Comparison of ENCODE assay signal across 12 mouse cellular contexts in the genomic region with DNA sequence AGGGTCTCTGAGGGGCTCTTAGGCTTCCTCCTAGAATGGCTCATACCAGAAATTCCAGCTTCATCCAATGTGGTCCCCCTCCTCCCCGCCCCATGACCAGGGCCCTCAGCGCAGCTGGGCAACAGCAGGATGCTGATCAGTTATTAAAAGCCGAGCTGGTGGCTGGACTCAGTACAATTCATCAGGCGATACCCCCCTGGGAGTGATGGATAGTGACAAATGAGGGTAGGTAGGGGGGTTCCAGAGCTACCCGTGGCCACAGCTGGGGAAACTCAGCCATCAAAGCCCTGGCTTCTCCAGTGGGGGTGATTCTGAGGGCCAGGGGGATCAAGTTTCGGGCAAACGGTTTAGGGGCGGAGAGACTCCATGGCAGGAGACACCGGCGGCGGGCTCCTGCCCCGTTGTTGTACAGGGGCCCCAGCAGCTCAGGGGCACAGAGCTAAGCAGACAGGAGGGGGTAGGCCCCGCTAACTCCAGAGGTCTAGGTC. TPM values are rescaled to one million over a fixed set of nuclear protein-coding genes. Genes with fewer than 3 reads are reported as not detected.
DNase-seq lines count a peak whose midpoint lies in the region; ATAC-seq and TF ChIP-seq lines count a peak whose summit lies in the region.
"Had no signal": no experiment of that assay in that cellular context is flagged by ENCODE, and none has a peak within 500 bp of the region (broad histone marks: within the 10 kb centered on the region; RNA-seq: fewer than 3 reads in every experiment).

No protein-coding gene starts in this region.

- H3K27ac ChIP-seq in hindbrain, embryonic 11.5 days (ENCODE audit: low read depth, low read length): no peak overlapping the region
- H3K27ac ChIP-seq in hindbrain, embryonic 14.5 days: no peak overlapping the region
- no peak overlapping the region for H3K27ac ChIP-seq in ES-E14 (ENCODE audit: insufficient read depth, low read depth, low read length, poor library complexity, severe bottlenecking)
- peak overlapping the region; percentile 68 for H3K27ac ChIP-seq in embryonic facial prominence, embryonic 11.5 days (replicated peaks; ENCODE audit: low read depth, low read length)

- intact Hi-C loops in gastrocnemius, postnatal 36 days (cut with DNase I): no loop called here

- H3K27me3 ChIP-seq in hindbrain, embryonic 11.5 days (ENCODE audit: control insufficient read depth, insufficient read depth, low read length): peaks cover 32% of the 10 kb centered on the region
- H3K27me3 ChIP-seq in hindbrain, embryonic 14.5 days (ENCODE audit: control insufficient read depth, insufficient read depth, low read length): peaks cover 19% of the 10 kb centered on the region
- H3K27me3 ChIP-seq in embryonic facial prominence, embryonic 11.5 days (ENCODE audit: control insufficient read depth, insufficient read depth, low read length): no peaks in the 10 kb centered on the region

- H3K36me3 ChIP-seq in hindbrain, embryonic 11.5 days (ENCODE audit: control insufficient read depth, insufficient read depth, low read length): no peaks in the 10 kb centered on the region
- no peaks in the 10 kb centered on the region for H3K36me3 ChIP-seq in hindbrain, embryonic 14.5 days (replicated peaks; ENCODE audit: control insufficient read depth, insufficient read depth)
- no peaks in the 10 kb centered on the region for H3K36me3 ChIP-seq in ES-E14 (ENCODE audit: control insufficient read depth, insufficient read depth, low read length, poor library complexity, severe bottlenecking)
- H3K36me3 ChIP-seq in embryonic facial prominence, embryonic 11.5 days (replicated peaks; ENCODE audit: control insufficient read depth, insufficient read depth, low read depth, low read length): no peaks in the 10 kb centered on the region

- H3K4me1 ChIP-seq in hindbrain, embryonic 11.5 days (replicated peaks; ENCODE audit: control insufficient read depth, insufficient read depth, low read length): peaks cover 12% of the 10 kb centered on the region
- H3K4me1 ChIP-seq in hindbrain, embryonic 14.5 days (replicated peaks; ENCODE audit: control insufficient read depth, insufficient read depth, low read length): peaks cover 13% of the 10 kb centered on the region
- peaks cover 0 to 15% of the 10 kb centered on the region in 2 experiments; a peak in 1 of 4 replicates for H3K4me1 ChIP-seq in ES-E14 (ENCODE audit: control insufficient read depth in 2 of 2, insufficient read depth in 2 of 2, low read length in 2 of 2, poor library complexity in 1 of 2)
- peaks cover 12% of the 10 kb centered on the region for H3K4me1 ChIP-seq in embryonic facial prominence, embryonic 11.5 days (ENCODE audit: control insufficient read depth, insufficient read depth, low read length)

- 4% methylated on average over 13 of the region's 13 CpGs for WGBS in hindbrain, embryonic 11.5 days
- 5% methylated on average over 13 of the region's 13 CpGs for WGBS in hindbrain, embryonic 14.5 days
- under 1% methylated on average over 13 of the region's 13 CpGs for WGBS in embryonic facial prominence, embryonic 11.5 days

- in situ Hi-C loops in ES-E14 (cut with MboI; ENCODE audit: low sequenced_read_pairs in 2 of 2, unreplicated experiment in 2 of 2): no loop called here

- H3K4me2 ChIP-seq in hindbrain, embryonic 11.5 days (replicated peaks; ENCODE audit: low read depth, low read length): peak overlapping the region; percentile 11; the same call in 1 of the 2 replicates
- no peak overlapping the region for H3K4me2 ChIP-seq in hindbrain, embryonic 14.5 days (replicated peaks)
- H3K4me2 ChIP-seq in embryonic facial prominence, embryonic 11.5 days (ENCODE audit: low read depth, low read length): peak overlapping the region; percentile 38

- ATAC-seq in hindbrain, embryonic 11.5 days (ENCODE audit: low FRiP score): peak; percentile 70
- no peak for ATAC-seq in hindbrain, embryonic 14.5 days (ENCODE audit: low FRiP score)
- peak; percentile 58; the same call in 1 of the 2 replicates for ATAC-seq in embryonic facial prominence, embryonic 11.5 days (replicated peaks; ENCODE audit: insufficient number of reproducible peaks, low FRiP score, low TSS enrichment, low read depth)
- ATAC-seq: activated CD4-positive, CD25-positive, alpha-beta regulatory T cell, adult 4 months had no signal

- H3K9ac ChIP-seq in hindbrain, embryonic 11.5 days (ENCODE audit: low read depth, low read length): no peak overlapping the region; the same call in 1 of the 2 replicates
- no peak overlapping the region for H3K9ac ChIP-seq in hindbrain, embryonic 14.5 days
- H3K9ac ChIP-seq in ES-E14 (ENCODE audit: insufficient read depth, low read depth, low read length, poor library complexity, severe bottlenecking): peak overlapping the region; percentile 27; the same call in 1 of the 2 replicates
- H3K9ac ChIP-seq in embryonic facial prominence, embryonic 11.5 days (replicated peaks; ENCODE audit: low read length): peak overlapping the region; percentile 60

- 0 out of 2 replicates have a peak overlapping the region, but pooled peaks have one; percentile 0 for H3K4me3 ChIP-seq in hindbrain, embryonic 11.5 days (ENCODE audit: low read depth, low read length)
- no peak overlapping the region for H3K4me3 ChIP-seq in hindbrain, embryonic 14.5 days (replicated peaks; ENCODE audit: low read length)
- peak overlapping the region; percentile 55 to 65 for H3K4me3 ChIP-seq in ES-E14 (ENCODE audit: insufficient read depth in 1 of 2, low read depth in 1 of 2, low read length in 2 of 2, poor library complexity in 1 of 2, severe bottlenecking in 1 of 2)
- H3K4me3 ChIP-seq in embryonic facial prominence, embryonic 11.5 days (ENCODE audit: low read depth, low read length): peak overlapping the region; percentile 24

- no peaks in the 10 kb centered on the region for H3K9me3 ChIP-seq in hindbrain, embryonic 11.5 days (ENCODE audit: control insufficient read depth, low read length)
- H3K9me3 ChIP-seq in hindbrain, embryonic 14.5 days (ENCODE audit: control insufficient read depth, low read length): no peaks in the 10 kb centered on the region
- H3K9me3 ChIP-seq in ES-E14 (ENCODE audit: control insufficient read depth, insufficient read depth, low read depth, low read length): no peaks in the 10 kb centered on the region
- H3K9me3 ChIP-seq in embryonic facial prominence, embryonic 11.5 days (replicated peaks; ENCODE audit: control insufficient read depth, low read length): no peaks in the 10 kb centered on the region

- DNase-seq in hindbrain, embryonic 11.5 days (ENCODE audit: low spot score): peak; percentile 73
- DNase-seq in hindbrain, embryonic 14.5 days (ENCODE audit: low spot score): no peak
- DNase-seq in ES-E14 (ENCODE audit: low read depth, low spot score): no peak
- peak; percentile 78 for DNase-seq in embryonic facial prominence, embryonic 11.5 days (ENCODE audit: low spot score)
- DNase-seq in mesoderm, embryonic 11.5 days (ENCODE audit: low read depth, low spot score): peak; percentile 90
- DNase-seq in layer of hippocampus, adult 9-11 months: no peak
- no peak for DNase-seq in gastrocnemius, postnatal 36 days
- DNase-seq: heart, adult 11 months; thymus, adult 18-20 months had no signal

TF ChIP-seq in ES-E14, 5 proteins besides CTCF, POLR2A, EP300 and RAD21:
- TF ChIP-seq ZC3H11A (IDR thresholded peaks at IDR 0.05; ENCODE audit: borderline replicate concordance, low read depth, low read length): no peak
- TF ChIP-seq MAFK (IDR thresholded peaks at IDR 0.05; ENCODE audit: insufficient read depth, low read depth, low read length): no peak
- no peak for TF ChIP-seq CHD2 (IDR thresholded peaks at IDR 0.05; ENCODE audit: low read depth, low read length)
- TF ChIP-seq HCFC1 (IDR thresholded peaks at IDR 0.05; ENCODE audit: borderline replicate concordance, insufficient read depth, low read length): no peak
- TF ChIP-seq ZNF384 (IDR thresholded peaks at IDR 0.05; ENCODE audit: low read depth, low read length): no peak

RNA-seq across cellular contexts. Expression of gene Ccdc33, which starts 10.3 kb away (rescaled TPM):
- polyA plus RNA-seq in hindbrain, embryonic 11.5 days (2014; fragmentation: Nextera tagmentation; extraction: Ambion mirVana): 0.31 and 0.99 TPM in 2 replicates
- polyA plus RNA-seq in hindbrain, embryonic 14.5 days (2014; fragmentation: Nextera tagmentation; extraction: Ambion mirVana): 0.13 and 0.43 TPM in 2 replicates
- total RNA-seq in ES-E14 (2012; rRNA removed): 0.13 and 0.95 TPM in 2 replicates
- polyA plus RNA-seq in embryonic facial prominence, embryonic 11.5 days (2014; fragmentation: Nextera tagmentation; extraction: Ambion mirVana): 0.54 and 0.77 TPM in 2 replicates
- not detected for total RNA-seq in gastrocnemius, postnatal 36 days (2021)
- total RNA-seq: liver, adult 2 months; megakaryocyte progenitor cell, adult 5-6 weeks had no signal
- polyA plus RNA-seq: activated CD4-positive, CD25-positive, alpha-beta regulatory T cell, adult 4 months; liver, adult 2 months had no signal

Comparison
In these comparisons a context has a peak if more than half of its experiments do, and no peak if none do; other contexts are left out.
1. DNase-seq: peak in hindbrain, embryonic 11.5 days (single experiment), embryonic facial prominence, embryonic 11.5 days (single experiment) and mesoderm, embryonic 11.5 days (single experiment); none in hindbrain, embryonic 14.5 days (single experiment), ES-E14 (single experiment), layer of hippocampus, adult 9-11 months (single experiment) and gastrocnemius, postnatal 36 days (0 of 2).
2. H3K9ac ChIP-seq: peak in ES-E14 (single experiment) and embryonic facial prominence, embryonic 11.5 days (single experiment); none in hindbrain, embryonic 11.5 days (single experiment) and hindbrain, embryonic 14.5 days (single experiment).